Mouse (Mus musculus) spleen, embryonic (tissue): ENCODE measurements around the gene Olfr414.

Experiments
- CTCF ChIA-PET: fragments of 350-600 bp; sonication (Branson Sonifier 250); formaldehyde crosslinking; loops from one replicate; lab custom pipeline; 2022; lab: Charles Lee

Gene Olfr414

GRCm38 (mm10) chr1:174423764-174424163, at the start of gene Olfr414:
Olfr414 (plus strand) TSS chr1:174424064.
- CTCF ChIA-PET = no interaction called here

- CTCF ChIA-PET = no interaction called here
Observed at GRCm38 (mm10) chr1:174390746-174391145, 33.1 kb upstream of the Olfr414 start, which contains the start of gene Olfr248. Olfr248 (plus strand) TSS chr1:174391046.

GRCm38 (mm10) chr1:174422959-174423358, 905 bp upstream of the Olfr414 start:
- CTCF ChIA-PET = no interaction called here

GRCm38 (mm10) chr1:174426180-174426986, 2.5 kb downstream of the Olfr414 start:
- CTCF ChIA-PET = no interaction called here

GRCm38 (mm10) chr1:174427402-174427801, 3.5 kb downstream of the Olfr414 start:
- CTCF ChIA-PET = no interaction called here

GRCm38 (mm10) chr1:174428407-174428806, 4.5 kb downstream of the Olfr414 start:
- CTCF ChIA-PET = no interaction called here

GRCm38 (mm10) chr1:174434121-174434520, 10.3 kb downstream of the Olfr414 start:
- CTCF ChIA-PET = no interaction called here

- CTCF ChIA-PET = no interaction called here
Observed at GRCm38 (mm10) chr1:174441782-174442181, 17.9 kb downstream of the Olfr414 start, which contains the start of gene Olfr220. Olfr220 (plus strand) TSS chr1:174442082.

- CTCF ChIA-PET = no interaction called here
Observed at GRCm38 (mm10) chr1:174455100-174455499, 31.2 kb downstream of the Olfr414 start.

- CTCF ChIA-PET = interaction anchor here (0.7 kb wide), 1 partner anchor 23 kb away, joined by 4 read pairs; no protein-coding TSS in a partner anchor
Observed at GRCm38 (mm10) chr1:174465385-174465784, 41.5 kb downstream of the Olfr414 start.

- CTCF ChIA-PET = no interaction called here
Observed at GRCm38 (mm10) chr1:174466240-174466639, 42.4 kb downstream of the Olfr414 start.

GRCm38 (mm10) chr1:174469736-174470135, 45.9 kb downstream of the Olfr414 start:
- CTCF ChIA-PET = no interaction called here

- CTCF ChIA-PET = no interaction called here
Observed at GRCm38 (mm10) chr1:174482567-174482966, 58.7 kb downstream of the Olfr414 start.
